Mouse (Mus musculus) embryonic facial prominence, embryonic 15.5 days (tissue): ENCODE results near the gene Adipoq. TPM values are rescaled to one million over a fixed set of nuclear protein-coding genes. Genes with fewer than 3 reads are reported as not detected.

Experiments
- ATAC-seq: fragments of 200-750 bp; cut with Nextera tagmentation; 2 replicates; pipeline ENCODE4 v1.8.0; 2017; ENCODE audit warnings: low read depth, moderate TSS enrichment; ENCODE audit not compliant: insufficient number of reproducible peaks, low FRiP score, low TSS enrichment
- H3K27ac ChIP-seq: fragments of 300-500 bp; sonication (generic); replicated peaks from 2 replicates; pipeline ENCODE4 v1.5.1; 2015; ENCODE audit warnings: mild to moderate bottlenecking, inconsistent platforms
- H3K27me3 ChIP-seq: fragments of 300-500 bp; sonication (generic); 2 replicates; pipeline ENCODE4 v1.6.1; 2015; ENCODE audit warnings: inconsistent platforms
- H3K36me3 ChIP-seq: fragments of 300-500 bp; sonication (generic); 2 replicates; pipeline ENCODE4 v1.6.1; 2015; ENCODE audit warnings: mild to moderate bottlenecking, inconsistent platforms
- H3K4me1 ChIP-seq: fragments of 300-500 bp; sonication (generic); 2 replicates; pipeline ENCODE4 v1.6.1; 2015; ENCODE audit warnings: inconsistent platforms
- H3K4me2 ChIP-seq: fragments of 300-500 bp; sonication (generic); replicated peaks from 2 replicates; pipeline ENCODE4 v1.6.1; 2015; ENCODE audit warnings: mild to moderate bottlenecking, inconsistent platforms
- H3K4me3 ChIP-seq: fragments of 300-500 bp; sonication (generic); replicated peaks from 2 replicates; pipeline ENCODE4 v1.5.1; 2015; ENCODE audit warnings: mild to moderate bottlenecking, inconsistent platforms
- H3K9ac ChIP-seq: fragments of 300-500 bp; sonication (generic); 2 replicates; pipeline ENCODE4 v1.6.1; 2015; ENCODE audit warnings: inconsistent platforms
- H3K9me3 ChIP-seq: fragments of 300-500 bp; sonication (generic); replicated peaks from 2 replicates; pipeline ENCODE4 v1.6.1; 2016; ENCODE audit warnings: inconsistent platforms
- WGBS: fragments of 180-500 bp; shearing (Covaris S2); methylation state at CpG from one replicate; pipeline ENCODE4 v1.1.7; 2015; 5-methylcytosine and 5-hydroxymethylcytosine counted together
- microRNA-seq: library from miRNA; unstranded; fragments of <30 nt; microRNA quantifications from one replicate; pipeline ENCODE4, GENCODE M21; 2016; ENCODE audit warnings: borderline number of aligned reads
- polyA plus RNA-seq: library from polyadenylated mRNA; unstranded; fragments of >200 nt; fragmentation: Nextera tagmentation; extraction: Ambion mirVana; gene quantifications from 2 replicates; pipeline ENCODE4 v1.2.1, GENCODE M21; 2015

Adipoq gene
- polyA plus RNA-seq, 1 experiment from 2014 or later, result 0.25 TPM

DNA sequence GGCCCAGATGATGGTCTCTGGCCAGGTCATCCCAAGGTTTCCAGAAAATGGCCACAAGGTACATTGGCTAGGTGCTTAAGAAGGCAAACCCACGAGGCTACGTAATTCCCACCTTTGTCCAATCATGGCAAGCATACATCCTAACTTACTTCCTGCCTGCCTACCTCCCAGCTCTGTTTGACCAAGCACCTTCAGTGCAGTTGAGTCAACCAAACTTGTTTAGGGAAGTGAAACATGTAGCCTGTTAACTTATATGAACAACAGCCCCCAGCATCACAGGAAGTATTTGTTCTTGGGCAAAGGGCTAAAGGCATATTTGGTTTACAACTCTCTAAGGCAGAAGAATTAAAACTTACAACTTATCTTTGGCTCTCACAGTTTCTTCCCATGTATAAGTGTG, 39.5 kb downstream of the Adipoq start:
- Histone ChIP-seq H3K9ac (no peak overlapping the region), H3K36me3 (no peaks in the 10 kb centered on the region), H3K27me3 (no peaks in the 10 kb centered on the region), H3K9me3 (no peaks in the 10 kb centered on the region), H3K27ac (no peak overlapping the region), H3K4me1 (no peaks in the 10 kb centered on the region), H3K4me2 (no peak overlapping the region), H3K4me3 (no peak overlapping the region)
- WGBS, result 80% methylated on average over 2 of the region's 2 CpGs
- no peak for ATAC-seq

- Histone ChIP-seq H3K9me3 (no peaks in the 10 kb centered on the region), H3K4me3 (no peak overlapping the region), H3K27ac (no peak overlapping the region), H3K36me3 (no peaks in the 10 kb centered on the region), H3K27me3 (no peaks in the 10 kb centered on the region), H3K4me1 (no peaks in the 10 kb centered on the region), H3K9ac (no peak overlapping the region), H3K4me2 (no peak overlapping the region)
- WGBS, result 69% methylated on average over 4 of the region's 4 CpGs
- no peak for ATAC-seq
These were observed 40.1 kb downstream of the Adipoq start for GRCm38 (mm10) chr16:23186418-23186817.

- Histone ChIP-seq H3K4me2 (no peak overlapping the region), H3K36me3 (no peaks in the 10 kb centered on the region), H3K9me3 (no peaks in the 10 kb centered on the region), H3K4me3 (no peak overlapping the region), H3K27me3 (no peaks in the 10 kb centered on the region), H3K9ac (no peak overlapping the region), H3K4me1 (no peaks in the 10 kb centered on the region), H3K27ac (no peak overlapping the region)
- ATAC-seq, result no peak
- 83% methylated on average over 7 of the region's 7 CpGs for WGBS
These were observed 41.6 kb downstream of the Adipoq start for GRCm38 (mm10) chr16:23187983-23188382.

- no peak overlapping the region for H3K9ac ChIP-seq
- 67% methylated on average over 1 of the region's 1 CpGs for WGBS
- no peak for ATAC-seq
These were observed 43.3 kb downstream of the Adipoq start for GRCm38 (mm10) chr16:23189612-23190011.

DNA sequence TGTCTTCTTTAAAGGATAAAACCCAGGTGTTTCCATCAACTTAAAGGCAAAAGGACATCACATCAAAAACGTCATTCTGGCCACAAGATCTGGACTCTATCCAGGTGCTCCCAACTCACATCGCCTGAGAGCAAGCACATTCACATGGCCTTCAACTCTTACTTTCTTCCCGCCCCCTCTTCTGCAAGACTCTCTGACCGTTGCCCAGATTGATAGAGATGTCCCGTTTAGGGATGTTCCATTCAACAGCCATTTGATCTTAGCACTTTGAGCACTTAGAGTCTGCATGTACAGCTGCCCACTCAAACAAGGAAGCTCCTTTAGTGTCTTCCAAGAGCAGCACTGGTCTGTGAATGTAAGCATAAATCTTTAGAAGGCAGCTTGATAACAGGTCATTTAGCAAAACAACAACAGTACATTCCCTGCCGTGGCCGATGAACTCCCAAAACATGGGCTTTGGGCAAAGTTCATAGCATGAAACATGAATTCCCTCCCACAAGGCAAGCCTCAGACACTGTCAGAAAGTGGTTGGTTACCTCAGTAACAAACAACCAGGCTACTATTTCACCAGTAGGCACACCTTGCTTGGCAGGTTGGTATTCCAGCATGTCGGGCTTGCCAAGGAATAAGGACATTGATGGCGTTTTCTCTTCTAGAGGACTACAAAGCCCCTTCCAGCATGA, 45.4 kb downstream of the Adipoq start:
- Histone ChIP-seq H3K4me1 (no peaks in the 10 kb centered on the region), H3K27ac (no peak overlapping the region), H3K36me3 (no peaks in the 10 kb centered on the region), H3K9ac (no peak overlapping the region), H3K27me3 (no peaks in the 10 kb centered on the region), H3K4me2 (no peak overlapping the region), H3K4me3 (no peak overlapping the region), H3K9me3 (no peaks in the 10 kb centered on the region)
- 84% methylated on average over 9 of the region's 9 CpGs for WGBS
- ATAC-seq, result no peak

More at GRCm38 (mm10) chr16:23189612-23190011, 43.3 kb downstream of the Adipoq start:
- no peaks in the 10 kb centered on the region for H3K36me3 ChIP-seq
- no peak overlapping the region for H3K4me3 ChIP-seq
- H3K27me3 ChIP-seq, result no peaks in the 10 kb centered on the region
- no peaks in the 10 kb centered on the region for H3K4me1 ChIP-seq
- H3K4me2 ChIP-seq, result no peak overlapping the region
- no peak overlapping the region for H3K27ac ChIP-seq
- no peaks in the 10 kb centered on the region for H3K9me3 ChIP-seq

GRCm38 (mm10) chr16:23195618-23196017, 49.3 kb downstream of the Adipoq start:
- no peak overlapping the region for H3K27ac ChIP-seq
- H3K9me3 ChIP-seq, result no peaks in the 10 kb centered on the region
- no peaks in the 10 kb centered on the region for H3K4me1 ChIP-seq
- H3K27me3 ChIP-seq, result no peaks in the 10 kb centered on the region
- no peak for ATAC-seq
- WGBS, result 81% methylated on average over 7 of the region's 7 CpGs
- no peak overlapping the region for H3K4me2 ChIP-seq
- H3K9ac ChIP-seq, result no peak overlapping the region
- no peak overlapping the region for H3K4me3 ChIP-seq
- H3K36me3 ChIP-seq, result no peaks in the 10 kb centered on the region

GRCm38 (mm10) chr16:23196296-23196695, 50.0 kb downstream of the Adipoq start:
- no peak overlapping the region for H3K4me3 ChIP-seq
- H3K9ac ChIP-seq, result no peak overlapping the region
- no peaks in the 10 kb centered on the region for H3K4me1 ChIP-seq
- no peak overlapping the region for H3K4me2 ChIP-seq
- H3K9me3 ChIP-seq, result no peaks in the 10 kb centered on the region
- no peak for ATAC-seq
- no peaks in the 10 kb centered on the region for H3K27me3 ChIP-seq
- no peak overlapping the region for H3K27ac ChIP-seq
- H3K36me3 ChIP-seq, result no peaks in the 10 kb centered on the region

- no peak for ATAC-seq
- WGBS, result 84% methylated on average over 6 of the region's 6 CpGs
These were observed 50.5 kb downstream of the Adipoq start for GRCm38 (mm10) chr16:23196791-23197190.

GRCm38 (mm10) chr16:23201498-23201897, 55.2 kb downstream of the Adipoq start:
- Histone ChIP-seq H3K36me3 (no peaks in the 10 kb centered on the region), H3K27me3 (no peaks in the 10 kb centered on the region), H3K27ac (no peak overlapping the region), H3K4me1 (no peaks in the 10 kb centered on the region), H3K9ac (no peak overlapping the region), H3K9me3 (no peaks in the 10 kb centered on the region), H3K4me3 (no peak overlapping the region), H3K4me2 (no peak overlapping the region)
- ATAC-seq, result no peak

More at GRCm38 (mm10) chr16:23196791-23197190, 50.5 kb downstream of the Adipoq start:
- Histone ChIP-seq H3K36me3 (no peaks in the 10 kb centered on the region), H3K9me3 (no peaks in the 10 kb centered on the region), H3K4me1 (no peaks in the 10 kb centered on the region), H3K4me3 (no peak overlapping the region), H3K27me3 (no peaks in the 10 kb centered on the region), H3K27ac (no peak overlapping the region), H3K9ac (no peak overlapping the region), H3K4me2 (no peak overlapping the region)

Small RNA genes lying within 50 kb of the gene (microRNA-seq; reads per million reads assigned to microRNA genes)
- not detected for gene Gm49346

Other genes with a start within 250 kb of the Adipoq start
- gene Fetub, start 228.2 kb upstream of the Adipoq start, polyA plus RNA-seq, result 5.5 and 5.8 TPM in 2 replicates
- gene Hrg, start 195.5 kb upstream of the Adipoq start, polyA plus RNA-seq, result 0.12 and 0.18 TPM in 2 replicates
- 0.83 and 0.98 TPM in 2 replicates for gene Kng2, start 117.1 kb upstream of the Adipoq start, polyA plus RNA-seq
- gene Kng1, start 88.7 kb upstream of the Adipoq start, polyA plus RNA-seq, result 0.08 and 0.17 TPM in 2 replicates
- gene Eif4a2, start 39.1 kb upstream of the Adipoq start, polyA plus RNA-seq, result 231 and 236 TPM in 2 replicates
- gene Rfc4, start 18.8 kb upstream of the Adipoq start, polyA plus RNA-seq, result 83.0 and 86.0 TPM in 2 replicates
- 13.5 and 16.5 TPM in 2 replicates for gene St6gal1, start 78.2 kb downstream of the Adipoq start, polyA plus RNA-seq